Comparison of ENCODE assay signal across 18 mouse cellular contexts in the genomic region with DNA sequence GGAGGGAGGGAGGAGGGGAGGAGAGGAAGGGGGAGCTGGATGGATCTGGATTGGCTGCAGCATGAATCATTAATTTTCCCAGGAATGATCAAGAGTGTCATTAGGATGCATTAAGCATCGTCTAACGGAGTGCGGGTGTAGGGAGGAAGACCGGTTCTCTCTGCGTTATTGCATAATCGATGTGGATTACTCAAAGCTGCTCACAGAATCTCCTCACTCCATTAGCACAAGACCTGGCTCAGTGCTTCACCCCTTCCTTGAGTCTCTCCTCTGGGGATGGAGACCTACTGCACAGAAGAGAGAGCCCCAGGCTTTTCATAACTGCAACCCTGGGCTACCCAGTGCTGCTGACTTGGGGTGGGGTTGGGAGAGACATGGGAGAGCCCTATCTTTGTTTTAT.
DNase-seq lines count a peak whose midpoint lies in the region; ATAC-seq lines count a peak whose summit lies in the region.
"Had no signal": no experiment of that assay in that cellular context is flagged by ENCODE, and none has a peak within 500 bp of the region (broad histone marks: within the 10 kb centered on the region; RNA-seq: fewer than 3 reads in every experiment).

No protein-coding gene starts in this region.

- 0 out of 2 replicates have a peak, but pooled peaks have one; percentile 39 for ATAC-seq in forebrain, embryonic 12.5 days (ENCODE audit: low FRiP score)
- ATAC-seq in forebrain, embryonic 11.5 days (replicated peaks; ENCODE audit: low FRiP score) = no peak
- ATAC-seq in midbrain, embryonic 15.5 days (replicated peaks) = peak; percentile 82
- ATAC-seq in neural tube, embryonic 15.5 days (ENCODE audit: low FRiP score) = peak; percentile 68

- no peaks in the 10 kb centered on the region for H3K9me3 ChIP-seq in forebrain, embryonic 12.5 days
- no peaks in the 10 kb centered on the region for H3K9me3 ChIP-seq in forebrain, embryonic 11.5 days (ENCODE audit: control insufficient read depth, low read length)
- H3K9me3 ChIP-seq in midbrain, embryonic 15.5 days = no peaks in the 10 kb centered on the region
- H3K9me3 ChIP-seq in neural tube, embryonic 15.5 days (replicated peaks) = no peaks in the 10 kb centered on the region
- H3K9me3 ChIP-seq: heart, embryonic 13.5 days had no signal

- H3K27me3 ChIP-seq in forebrain, embryonic 12.5 days = no peaks in the 10 kb centered on the region
- H3K27me3 ChIP-seq in forebrain, embryonic 11.5 days (ENCODE audit: control insufficient read depth, insufficient read depth, low read length) = no peaks in the 10 kb centered on the region
- H3K27me3 ChIP-seq in midbrain, embryonic 15.5 days (replicated peaks) = no peaks in the 10 kb centered on the region
- no peaks in the 10 kb centered on the region for H3K27me3 ChIP-seq in neural tube, embryonic 15.5 days (replicated peaks)
- H3K27me3 ChIP-seq: heart, embryonic 13.5 days had no signal

- no peak for DNase-seq in forebrain, embryonic 11.5 days (ENCODE audit: low spot score)
- DNase-seq in retina, postnatal 1 day = peak; percentile 5
- DNase-seq in retina, embryonic 14.5 days (ENCODE audit: low spot score) = no peak
- no peak for DNase-seq in cerebellum, postnatal 4 days (ENCODE audit: low spot score in 2 of 2)
- DNase-seq in cerebellum, adult 9-11 months = no peak
- DNase-seq: adrenal gland, adult 2 months; cerebellum, adult 11 months; cerebellum, postnatal 36 days; heart, postnatal 36 days; kidney, adult 11 months; kidney, postnatal 10 days; right cerebral cortex, postnatal 4 days had no signal

- H3K4me2 ChIP-seq in forebrain, embryonic 12.5 days = no peak overlapping the region
- H3K4me2 ChIP-seq in forebrain, embryonic 11.5 days (ENCODE audit: low read depth, low read length, severe bottlenecking) = no peak overlapping the region
- H3K4me2 ChIP-seq in midbrain, embryonic 15.5 days = no peak overlapping the region
- H3K4me2 ChIP-seq in neural tube, embryonic 15.5 days = no peak overlapping the region
- H3K4me2 ChIP-seq: heart, embryonic 13.5 days had no signal

- H3K4me1 ChIP-seq in forebrain, embryonic 12.5 days = no peaks in the 10 kb centered on the region
- H3K4me1 ChIP-seq in forebrain, embryonic 11.5 days (replicated peaks; ENCODE audit: control insufficient read depth, insufficient read depth, low read length) = no peaks in the 10 kb centered on the region
- no peaks in the 10 kb centered on the region for H3K4me1 ChIP-seq in midbrain, embryonic 15.5 days
- H3K4me1 ChIP-seq in neural tube, embryonic 15.5 days = peaks cover 10% of the 10 kb centered on the region
- H3K4me1 ChIP-seq: heart, embryonic 13.5 days had no signal

- H3K4me3 ChIP-seq in forebrain, embryonic 12.5 days (replicated peaks) = no peak overlapping the region
- no peak overlapping the region for H3K4me3 ChIP-seq in forebrain, embryonic 11.5 days (ENCODE audit: low read depth, low read length)
- H3K4me3 ChIP-seq in midbrain, embryonic 15.5 days = no peak overlapping the region
- no peak overlapping the region for H3K4me3 ChIP-seq in neural tube, embryonic 15.5 days (replicated peaks)
- H3K4me3 ChIP-seq: heart, embryonic 13.5 days; myocyte had no signal

- WGBS in forebrain, embryonic 12.5 days = 61% methylated on average over 6 of the region's 6 CpGs
- WGBS in forebrain, embryonic 11.5 days = 72% methylated on average over 6 of the region's 6 CpGs
- WGBS in midbrain, embryonic 15.5 days = 57% methylated on average over 6 of the region's 6 CpGs
- 31% methylated on average over 6 of the region's 6 CpGs for WGBS in neural tube, embryonic 15.5 days

- no peaks in the 10 kb centered on the region for H3K36me3 ChIP-seq in forebrain, embryonic 12.5 days (replicated peaks)
- no peaks in the 10 kb centered on the region for H3K36me3 ChIP-seq in forebrain, embryonic 11.5 days (ENCODE audit: control insufficient read depth, insufficient read depth, low read length)
- H3K36me3 ChIP-seq in midbrain, embryonic 15.5 days (replicated peaks) = no peaks in the 10 kb centered on the region
- no peaks in the 10 kb centered on the region for H3K36me3 ChIP-seq in neural tube, embryonic 15.5 days
- H3K36me3 ChIP-seq: heart, embryonic 13.5 days had no signal

- no peak overlapping the region for H3K27ac ChIP-seq in forebrain, embryonic 12.5 days
- H3K27ac ChIP-seq in forebrain, embryonic 11.5 days (ENCODE audit: low read depth, low read length) = no peak overlapping the region
- no peak overlapping the region for H3K27ac ChIP-seq in midbrain, embryonic 15.5 days
- H3K27ac ChIP-seq in neural tube, embryonic 15.5 days (replicated peaks) = no peak overlapping the region; the same call in 1 of the 2 replicates
- H3K27ac ChIP-seq: heart, embryonic 13.5 days; liver, embryonic 14.5 days had no signal

- H3K9ac ChIP-seq in forebrain, embryonic 12.5 days = no peak overlapping the region
- H3K9ac ChIP-seq in forebrain, embryonic 11.5 days (ENCODE audit: low read length) = no peak overlapping the region
- H3K9ac ChIP-seq in midbrain, embryonic 15.5 days = no peak overlapping the region
- no peak overlapping the region for H3K9ac ChIP-seq in neural tube, embryonic 15.5 days (replicated peaks)
- H3K9ac ChIP-seq: heart, embryonic 13.5 days; liver, embryonic 14.5 days had no signal
